9 mouse cellular contexts compared by ENCODE assay signal in genomic region chr1:127348642-127349341, GRCm38 (mm10).
A peak's percentile ranks its signal among the peaks of the same experiment; 100 is the strongest.
DNase-seq lines count a peak whose midpoint lies in the region; ATAC-seq and TF ChIP-seq lines count a peak whose summit lies in the region.
"Had no signal": no experiment of that assay in that cellular context is flagged by ENCODE, and none has a peak within 500 bp of the region (broad histone marks: within the 10 kb centered on the region; RNA-seq: fewer than 3 reads in every experiment).

No protein-coding gene starts in this region.

- ATAC-seq in limb, embryonic 14.5 days (ENCODE audit: low FRiP score, low read depth) = peak; percentile 30; the same call in 1 of the 2 replicates

- WGBS in limb, embryonic 14.5 days = 52% methylated on average over 9 of the region's 9 CpGs
- 72% methylated on average over 9 of the region's 9 CpGs for WGBS in limb, embryonic 10.5 days

- TF ChIP-seq CTCF in embryonic fibroblast, embryonic 13.5 days (IDR thresholded peaks at IDR 0.05; ENCODE audit: borderline replicate concordance, insufficient read depth, low read length) = no peak

- intact Hi-C loops in heart, postnatal 36 days (cut with DNase I) = no loop called here

- no peak overlapping the region for H3K9ac ChIP-seq in limb, embryonic 14.5 days (ENCODE audit: low read depth, low read length, severe bottlenecking)
- H3K9ac ChIP-seq: liver, embryonic 15.5 days had no signal

- TF ChIP-seq POLR2A in limb, embryonic 14.5 days (IDR thresholded peaks at IDR 0.05; ENCODE audit: borderline replicate concordance, extremely low read depth, insufficient read depth, insufficient read length) = no peak
- TF ChIP-seq POLR2A in embryonic fibroblast, embryonic 13.5 days (IDR thresholded peaks at IDR 0.05; ENCODE audit: low read depth, low read length) = no peak

- DNase-seq in limb, embryonic 14.5 days (ENCODE audit: low spot score) = peak; percentile 9
- DNase-seq in limb, embryonic 10.5 days (ENCODE audit: low spot score) = no peak
- peak; percentile 18 for DNase-seq in R1 (ENCODE audit: low read depth, low spot score)
- peak; percentile 42 to 49 for DNase-seq in heart, postnatal 36 days
- DNase-seq in embryo, embryonic 11 days = no peak
- no peak for DNase-seq in cerebellum, adult 9-10 months
- DNase-seq in adrenal gland, postnatal 25 days = no peak

- H3K9me3 ChIP-seq in limb, embryonic 14.5 days (ENCODE audit: control insufficient read depth, low read length) = no peaks in the 10 kb centered on the region
- H3K9me3 ChIP-seq in limb, embryonic 10.5 days (replicated peaks) = no peaks in the 10 kb centered on the region
- H3K9me3 ChIP-seq: liver, embryonic 15.5 days had no signal

- no peaks in the 10 kb centered on the region for H3K27me3 ChIP-seq in limb, embryonic 14.5 days (ENCODE audit: control insufficient read depth, insufficient read depth, low read length)
- no peaks in the 10 kb centered on the region for H3K27me3 ChIP-seq in limb, embryonic 10.5 days (ENCODE audit: low read depth, poor library complexity, severe bottlenecking)
- H3K27me3 ChIP-seq: liver, embryonic 15.5 days had no signal

- no peak overlapping the region for H3K27ac ChIP-seq in limb, embryonic 14.5 days (replicated peaks; ENCODE audit: low read depth, low read length)
- no peak overlapping the region; the same call in 1 of the 2 replicates for H3K27ac ChIP-seq in limb, embryonic 10.5 days
- peak overlapping the region; percentile 23; the same call in 1 of the 2 replicates for H3K27ac ChIP-seq in embryonic fibroblast, embryonic 13.5 days (ENCODE audit: insufficient read depth, low read length)
- H3K27ac ChIP-seq: liver, embryonic 15.5 days had no signal

- H3K4me1 ChIP-seq in limb, embryonic 14.5 days (ENCODE audit: control insufficient read depth, insufficient read depth, low read length) = peaks cover 7% of the 10 kb centered on the region
- peaks cover 37% of the 10 kb centered on the region for H3K4me1 ChIP-seq in limb, embryonic 10.5 days
- H3K4me1 ChIP-seq in embryonic fibroblast, embryonic 13.5 days (ENCODE audit: control insufficient read depth, insufficient read depth, low read length) = peaks cover 10% of the 10 kb centered on the region

- H3K4me2 ChIP-seq in limb, embryonic 14.5 days (replicated peaks; ENCODE audit: low read depth, low read length, severe bottlenecking) = no peak overlapping the region
- H3K4me2 ChIP-seq: liver, embryonic 15.5 days had no signal

- no peaks in the 10 kb centered on the region; the same call in 1 of the 2 replicates for H3K36me3 ChIP-seq in limb, embryonic 14.5 days (ENCODE audit: control insufficient read depth, insufficient read depth, low read length)
- H3K36me3 ChIP-seq in limb, embryonic 10.5 days = no peaks in the 10 kb centered on the region
- H3K36me3 ChIP-seq: liver, embryonic 15.5 days had no signal

- H3K4me3 ChIP-seq in limb, embryonic 14.5 days (replicated peaks; ENCODE audit: low read length) = no peak overlapping the region
- no peak overlapping the region for H3K4me3 ChIP-seq in limb, embryonic 10.5 days
- H3K4me3 ChIP-seq in embryonic fibroblast, embryonic 13.5 days (ENCODE audit: insufficient read depth, low read length) = no peak overlapping the region
- H3K4me3 ChIP-seq: liver, embryonic 15.5 days had no signal

Comparison
In these comparisons a context has a peak if more than half of its experiments do, and no peak if none do; other contexts are left out.
1. DNase-seq: peak in limb, embryonic 14.5 days (single experiment), R1 (single experiment) and heart, postnatal 36 days (2 of 2); none in limb, embryonic 10.5 days (single experiment), embryo, embryonic 11 days (single experiment), cerebellum, adult 9-10 months (single experiment) and adrenal gland, postnatal 25 days (single experiment).